Mouse (Mus musculus): ENCODE results near the gene Tbcb. TPM values are rescaled to one million over a fixed set of nuclear protein-coding genes. Genes with fewer than 3 reads are reported as not detected.

Tbcb gene
- polyA plus RNA-seq, 1 experiment from 2014 or later = 142 TPM

- H3K36me3 ChIP-seq (ENCODE audit: insufficient read depth, low read length) = no peaks in the 10 kb centered on the region
- ATAC-seq (peak; percentile 23), DNase-seq (ENCODE audit: low spot score) (peak; percentile 83)
- H3K4me3 ChIP-seq (ENCODE audit: low read depth, low read length) = peak overlapping the region; percentile 67
- peak; percentile 66; the same call in 1 of the 2 replicates for TF ChIP-seq EP300 (IDR thresholded peaks at IDR 0.05)
- peak; percentile 78 for TF ChIP-seq CTCF (IDR thresholded peaks at IDR 0.05)
- H3K9ac ChIP-seq (replicated peaks; ENCODE audit: low read depth) = peak overlapping the region; percentile 75
- peak overlapping the region; percentile 76 for H3K4me2 ChIP-seq (replicated peaks; ENCODE audit: low read depth, low read length)
- WGBS = 2% methylated on average over 24 of the region's 24 CpGs
- peaks cover 5% of the 10 kb centered on the region; the same call in 1 of the 2 replicates for H3K4me1 ChIP-seq (ENCODE audit: insufficient read depth, low read depth, low read length)
- H3K27ac ChIP-seq (ENCODE audit: low read length) = peak overlapping the region; percentile 83
- H3K27me3 ChIP-seq (replicated peaks; ENCODE audit: insufficient read depth, low read length) = no peaks in the 10 kb centered on the region
- H3K9me3 ChIP-seq (ENCODE audit: low read length) = no peaks in the 10 kb centered on the region
These were observed 618 bp upstream of the Tbcb start for GRCm38 (mm10) chr7:30232631-30233148.

- Histone ChIP-seq H3K9ac (replicated peaks; ENCODE audit: low read depth) (peak overlapping the region; percentile 51), H3K4me2 (replicated peaks; ENCODE audit: low read depth, low read length) (peak overlapping the region; percentile 78), H3K27me3 (replicated peaks; ENCODE audit: insufficient read depth, low read length) (no peaks in the 10 kb centered on the region), H3K9me3 (ENCODE audit: low read length) (no peaks in the 10 kb centered on the region), H3K27ac (ENCODE audit: low read length) (no peak overlapping the region), H3K4me1 (ENCODE audit: insufficient read depth, low read depth, low read length) (peaks cover 5% of the 10 kb centered on the region; the same call in 1 of the 2 replicates), H3K4me3 (ENCODE audit: low read depth, low read length) (peak overlapping the region; percentile 67), H3K36me3 (ENCODE audit: insufficient read depth, low read length) (peaks cover 2% of the 10 kb centered on the region; the same call in 1 of the 2 replicates)
- TF ChIP-seq EP300 (IDR thresholded peaks at IDR 0.05) (no peak), CTCF (IDR thresholded peaks at IDR 0.05) (no peak)
- DNase-seq (ENCODE audit: low spot score) (peak; percentile 31), ATAC-seq (no peak)
- WGBS = 0% methylated on average over 16 of the region's 16 CpGs
These were observed 774 bp downstream of the Tbcb start for GRCm38 (mm10) chr7:30231328-30231668.

GRCm38 (mm10) chr7:30224206-30224605 is 7.9 kb downstream of the Tbcb start:
- H3K9ac ChIP-seq (replicated peaks; ENCODE audit: low read depth) = no peak overlapping the region
- 89% methylated on average over 12 of the region's 12 CpGs for WGBS
- H3K4me2 ChIP-seq (replicated peaks; ENCODE audit: low read depth, low read length) = no peak overlapping the region
- TF ChIP-seq EP300 (IDR thresholded peaks at IDR 0.05) = no peak
- TF ChIP-seq CTCF (IDR thresholded peaks at IDR 0.05) = no peak
- no peak for ATAC-seq
- DNase-seq (ENCODE audit: low spot score) = no peak
- H3K36me3 ChIP-seq (ENCODE audit: insufficient read depth, low read length) = peaks cover 20% of the 10 kb centered on the region
- no peak overlapping the region for H3K4me3 ChIP-seq (ENCODE audit: low read depth, low read length)
- H3K4me1 ChIP-seq (ENCODE audit: insufficient read depth, low read depth, low read length) = peaks cover 3% of the 10 kb centered on the region; the same call in 1 of the 2 replicates
- H3K27me3 ChIP-seq (replicated peaks; ENCODE audit: insufficient read depth, low read length) = no peaks in the 10 kb centered on the region
- no peak overlapping the region for H3K27ac ChIP-seq (ENCODE audit: low read length)
- no peaks in the 10 kb centered on the region for H3K9me3 ChIP-seq (ENCODE audit: low read length)

GRCm38 (mm10) chr7:30222205-30222604 is 9.9 kb downstream of the Tbcb start:
- Histone ChIP-seq H3K36me3 (ENCODE audit: insufficient read depth, low read length) (peaks cover 20% of the 10 kb centered on the region), H3K4me2 (replicated peaks; ENCODE audit: low read depth, low read length) (no peak overlapping the region), H3K9me3 (ENCODE audit: low read length) (no peaks in the 10 kb centered on the region), H3K9ac (replicated peaks; ENCODE audit: low read depth) (no peak overlapping the region), H3K27ac (ENCODE audit: low read length) (no peak overlapping the region), H3K27me3 (replicated peaks; ENCODE audit: insufficient read depth, low read length) (no peaks in the 10 kb centered on the region), H3K4me1 (ENCODE audit: insufficient read depth, low read depth, low read length) (peaks cover 3% of the 10 kb centered on the region; the same call in 1 of the 2 replicates), H3K4me3 (ENCODE audit: low read depth, low read length) (no peak overlapping the region)
- TF ChIP-seq CTCF (IDR thresholded peaks at IDR 0.05) = no peak
- no peak for TF ChIP-seq EP300 (IDR thresholded peaks at IDR 0.05)
- DNase-seq (ENCODE audit: low spot score) (no peak), ATAC-seq (no peak)
- WGBS = 90% methylated on average over 5 of the region's 5 CpGs

- no peaks in the 10 kb centered on the region for H3K9me3 ChIP-seq (ENCODE audit: low read length)
These were observed 10.6 kb downstream of the Tbcb start for GRCm38 (mm10) chr7:30221433-30221832.

GRCm38 (mm10) chr7:30220008-30220356 is 12.1 kb downstream of the Tbcb start:
- peak; percentile 81 for ATAC-seq
- H3K27ac ChIP-seq (ENCODE audit: low read length) = peak overlapping the region; percentile 70
- H3K9ac ChIP-seq (replicated peaks; ENCODE audit: low read depth) = peak overlapping the region; percentile 47; the same call in 1 of the 2 replicates
- 20% methylated on average over 11 of the region's 11 CpGs for WGBS
- peaks cover 3% of the 10 kb centered on the region; the same call in 1 of the 2 replicates for H3K4me1 ChIP-seq (ENCODE audit: insufficient read depth, low read depth, low read length)
- H3K4me2 ChIP-seq (replicated peaks; ENCODE audit: low read depth, low read length) = peak overlapping the region; percentile 77
- no peaks in the 10 kb centered on the region for H3K9me3 ChIP-seq (ENCODE audit: low read length)
- H3K36me3 ChIP-seq (ENCODE audit: insufficient read depth, low read length) = peaks cover 9% of the 10 kb centered on the region; the same call in 1 of the 2 replicates
- peak overlapping the region; percentile 41 for H3K4me3 ChIP-seq (ENCODE audit: low read depth, low read length)
- no peaks in the 10 kb centered on the region for H3K27me3 ChIP-seq (replicated peaks; ENCODE audit: insufficient read depth, low read length)
- DNase-seq (ENCODE audit: low spot score) = peak; percentile 81
- TF ChIP-seq CTCF (IDR thresholded peaks at IDR 0.05) (no peak), EP300 (IDR thresholded peaks at IDR 0.05) (peak; percentile 96)

More at GRCm38 (mm10) chr7:30221433-30221832, 10.6 kb downstream of the Tbcb start:
- DNase-seq (ENCODE audit: low spot score) (no peak), ATAC-seq (no peak)
- H3K9ac ChIP-seq (replicated peaks; ENCODE audit: low read depth) = no peak overlapping the region
- 67% methylated on average over 3 of the region's 3 CpGs for WGBS
- TF ChIP-seq CTCF (IDR thresholded peaks at IDR 0.05) (no peak), EP300 (IDR thresholded peaks at IDR 0.05) (no peak)
- peaks cover 3% of the 10 kb centered on the region; the same call in 1 of the 2 replicates for H3K4me1 ChIP-seq (ENCODE audit: insufficient read depth, low read depth, low read length)
- no peak overlapping the region for H3K4me3 ChIP-seq (ENCODE audit: low read depth, low read length)
- no peaks in the 10 kb centered on the region for H3K27me3 ChIP-seq (replicated peaks; ENCODE audit: insufficient read depth, low read length)
- no peak overlapping the region for H3K27ac ChIP-seq (ENCODE audit: low read length)
- H3K4me2 ChIP-seq (replicated peaks; ENCODE audit: low read depth, low read length) = no peak overlapping the region
- peaks cover 20% of the 10 kb centered on the region for H3K36me3 ChIP-seq (ENCODE audit: insufficient read depth, low read length)

Data from lung, postnatal 0 days (tissue).